Comparison of ENCODE assay signal across 20 mouse cellular contexts in the genomic region with DNA sequence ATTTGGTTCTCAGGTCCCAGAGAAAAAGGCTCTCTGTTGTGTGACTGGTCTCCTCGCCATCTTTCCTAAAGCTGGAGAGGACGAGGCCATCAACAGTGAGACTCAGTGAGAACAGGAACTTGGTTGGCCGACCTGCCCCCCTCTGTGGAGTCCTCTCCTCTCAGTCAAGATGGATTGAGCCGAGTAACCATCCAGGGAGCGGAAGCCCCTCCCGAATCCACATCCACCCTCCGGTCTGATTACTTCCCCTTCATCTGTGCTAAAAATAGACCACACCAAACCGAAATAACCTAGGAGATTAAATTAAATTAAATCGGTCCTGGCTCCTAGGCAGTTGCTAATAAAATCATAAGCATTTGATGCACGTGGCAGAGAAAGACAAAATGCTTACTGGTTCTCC.
DNase-seq lines count a peak whose midpoint lies in the region; ATAC-seq and TF ChIP-seq lines count a peak whose summit lies in the region.
"Had no signal": no experiment of that assay in that cellular context is flagged by ENCODE, and none has a peak within 500 bp of the region (broad histone marks: within the 10 kb centered on the region; RNA-seq: fewer than 3 reads in every experiment).

No protein-coding gene starts in this region.

- H3K36me3 ChIP-seq in heart, embryonic 11.5 days (ENCODE audit: control insufficient read depth, insufficient read depth, low read length): no peaks in the 10 kb centered on the region
- H3K36me3 ChIP-seq in lung, embryonic 14.5 days (ENCODE audit: insufficient read depth): no peaks in the 10 kb centered on the region
- H3K36me3 ChIP-seq in heart, embryonic 15.5 days: no peaks in the 10 kb centered on the region
- no peaks in the 10 kb centered on the region for H3K36me3 ChIP-seq in intestine, postnatal 0 days (ENCODE audit: control insufficient read depth, insufficient read depth)
- H3K36me3 ChIP-seq: forebrain, embryonic 15.5 days; hindbrain, embryonic 10.5 days; liver, embryonic 12.5 days; lung, embryonic 15.5 days had no signal

- H3K4me2 ChIP-seq in heart, embryonic 11.5 days: no peak overlapping the region
- H3K4me2 ChIP-seq in lung, embryonic 14.5 days: no peak overlapping the region
- no peak overlapping the region; the same call in 1 of the 2 replicates for H3K4me2 ChIP-seq in heart, embryonic 15.5 days
- H3K4me2 ChIP-seq in intestine, postnatal 0 days (replicated peaks; ENCODE audit: low read depth): no peak overlapping the region
- H3K4me2 ChIP-seq: forebrain, embryonic 15.5 days; liver, embryonic 12.5 days; lung, embryonic 15.5 days had no signal

- 41% methylated on average over 10 of the region's 10 CpGs for WGBS in heart, embryonic 11.5 days (ENCODE audit: insufficient replicate concordance)
- 42% methylated on average over 10 of the region's 10 CpGs for WGBS in lung, embryonic 14.5 days
- WGBS in heart, embryonic 15.5 days: 32% methylated on average over 10 of the region's 10 CpGs
- 54% methylated on average over 10 of the region's 10 CpGs for WGBS in olfactory bulb, adult 2 months
- WGBS in intestine, postnatal 0 days: 70% methylated on average over 10 of the region's 10 CpGs

- H3K9ac ChIP-seq in heart, embryonic 11.5 days (ENCODE audit: low read depth, low read length): no peak overlapping the region
- H3K9ac ChIP-seq in lung, embryonic 14.5 days: no peak overlapping the region
- H3K9ac ChIP-seq in heart, embryonic 15.5 days: no peak overlapping the region
- H3K9ac ChIP-seq in intestine, postnatal 0 days (ENCODE audit: low read depth, low read length): no peak overlapping the region
- H3K9ac ChIP-seq: forebrain, embryonic 15.5 days; liver, embryonic 12.5 days; lung, embryonic 15.5 days had no signal

- peaks cover 10% of the 10 kb centered on the region; the same call in 1 of the 2 replicates for H3K4me1 ChIP-seq in heart, embryonic 11.5 days (ENCODE audit: control insufficient read depth, insufficient read depth, low read length)
- no peaks in the 10 kb centered on the region; the same call in 1 of the 2 replicates for H3K4me1 ChIP-seq in lung, embryonic 14.5 days (ENCODE audit: insufficient read depth)
- H3K4me1 ChIP-seq in heart, embryonic 15.5 days (replicated peaks): peaks cover 37% of the 10 kb centered on the region
- peaks cover 38% of the 10 kb centered on the region for H3K4me1 ChIP-seq in olfactory bulb, adult 2 months (ENCODE audit: control insufficient read depth, insufficient read depth, low read length)
- no peaks in the 10 kb centered on the region for H3K4me1 ChIP-seq in intestine, postnatal 0 days (replicated peaks; ENCODE audit: control insufficient read depth, insufficient read depth, low read length)
- H3K4me1 ChIP-seq: forebrain, embryonic 15.5 days; liver, embryonic 12.5 days had no signal

- no peak for TF ChIP-seq POLR2A in olfactory bulb, adult 2 months (IDR thresholded peaks at IDR 0.05; ENCODE audit: insufficient read depth, low read depth, low read length)

- no peaks in the 10 kb centered on the region for H3K9me3 ChIP-seq in heart, embryonic 11.5 days (replicated peaks; ENCODE audit: control insufficient read depth, low read length)
- no peaks in the 10 kb centered on the region for H3K9me3 ChIP-seq in lung, embryonic 14.5 days (ENCODE audit: low read depth, low read length)
- no peaks in the 10 kb centered on the region for H3K9me3 ChIP-seq in heart, embryonic 15.5 days (replicated peaks)
- H3K9me3 ChIP-seq in intestine, postnatal 0 days (ENCODE audit: control insufficient read depth): no peaks in the 10 kb centered on the region
- H3K9me3 ChIP-seq: forebrain, embryonic 15.5 days; hindbrain, embryonic 10.5 days; liver, embryonic 12.5 days; lung, embryonic 15.5 days had no signal

- H3K27me3 ChIP-seq in heart, embryonic 11.5 days (ENCODE audit: control insufficient read depth, insufficient read depth, low read length): no peaks in the 10 kb centered on the region
- no peaks in the 10 kb centered on the region for H3K27me3 ChIP-seq in lung, embryonic 14.5 days (ENCODE audit: insufficient read depth, low read length)
- no peaks in the 10 kb centered on the region for H3K27me3 ChIP-seq in heart, embryonic 15.5 days
- no peaks in the 10 kb centered on the region for H3K27me3 ChIP-seq in intestine, postnatal 0 days (replicated peaks; ENCODE audit: control insufficient read depth, insufficient read depth, low read length)
- H3K27me3 ChIP-seq: forebrain, embryonic 15.5 days; liver, embryonic 12.5 days; lung, embryonic 15.5 days; Patski had no signal

- no peak for ATAC-seq in heart, embryonic 11.5 days (replicated peaks; ENCODE audit: insufficient number of reproducible peaks, low FRiP score, low TSS enrichment)
- no peak for ATAC-seq in lung, embryonic 14.5 days (ENCODE audit: insufficient read depth)
- ATAC-seq in heart, embryonic 15.5 days (replicated peaks; ENCODE audit: insufficient number of reproducible peaks, insufficient read depth, low FRiP score, low read depth): no peak
- no peak for ATAC-seq in intestine, postnatal 0 days
- ATAC-seq: activated CD4-positive, CD25-positive, alpha-beta regulatory T cell, adult 4 months; forebrain, embryonic 15.5 days; liver, embryonic 12.5 days; midbrain, embryonic 16.5 days; Patski had no signal

- no peak overlapping the region for H3K4me3 ChIP-seq in heart, embryonic 11.5 days (ENCODE audit: low read depth, low read length)
- H3K4me3 ChIP-seq in lung, embryonic 14.5 days (ENCODE audit: low read depth, low read length): no peak overlapping the region
- no peak overlapping the region for H3K4me3 ChIP-seq in heart, embryonic 15.5 days
- no peak overlapping the region for H3K4me3 ChIP-seq in olfactory bulb, adult 2 months (ENCODE audit: insufficient read depth, low read depth, low read length)
- H3K4me3 ChIP-seq in intestine, postnatal 0 days (ENCODE audit: low read depth, low read length): no peak overlapping the region
- H3K4me3 ChIP-seq: forebrain, embryonic 15.5 days; hindbrain, embryonic 10.5 days; left cerebral cortex, adult 2 months; liver, embryonic 12.5 days; lung, embryonic 15.5 days had no signal

- no peak for TF ChIP-seq CTCF in lung, embryonic 14.5 days (IDR thresholded peaks at IDR 0.05; ENCODE audit: low read depth)
- no peak for TF ChIP-seq CTCF in olfactory bulb, adult 2 months (IDR thresholded peaks at IDR 0.05; ENCODE audit: insufficient read depth, low read depth, low read length)
- no peak for TF ChIP-seq CTCF in intestine, postnatal 0 days (IDR thresholded peaks at IDR 0.05; ENCODE audit: low read depth)

- H3K27ac ChIP-seq in heart, embryonic 11.5 days (ENCODE audit: low read depth, low read length): no peak overlapping the region
- no peak overlapping the region for H3K27ac ChIP-seq in lung, embryonic 14.5 days (ENCODE audit: low read depth)
- peak overlapping the region; percentile 62 for H3K27ac ChIP-seq in heart, embryonic 15.5 days
- H3K27ac ChIP-seq in olfactory bulb, adult 2 months (ENCODE audit: insufficient read depth, low read depth, low read length): peak overlapping the region; percentile 59
- H3K27ac ChIP-seq in intestine, postnatal 0 days (ENCODE audit: low read depth, low read length): no peak overlapping the region
- H3K27ac ChIP-seq: forebrain, embryonic 15.5 days; hindbrain, embryonic 10.5 days; left cerebral cortex, adult 2 months; liver, embryonic 12.5 days; lung, embryonic 15.5 days had no signal

- DNase-seq in heart, adult 11 months: peak; percentile 94
- DNase-seq in lung, embryonic 14.5 days: peak; percentile 10
- no peak for DNase-seq in lung, postnatal 14 days
- no peak for DNase-seq in embryo, embryonic 10 days (ENCODE audit: low spot score)
- DNase-seq: B cell, adult 2 months; cerebellum, adult 9-11 months; kidney, adult 8-10 months; thymus, adult 18-20 months had no signal

Comparison
In these comparisons a context has a peak if more than half of its experiments do, and no peak if none do; other contexts are left out.
1. DNase-seq: peak in heart, adult 11 months (single experiment) and lung, embryonic 14.5 days (single experiment); none in lung, postnatal 14 days (single experiment) and embryo, embryonic 10 days (single experiment).
2. H3K27ac ChIP-seq: peak in heart, embryonic 15.5 days (single experiment) and olfactory bulb, adult 2 months (single experiment); none in heart, embryonic 11.5 days (single experiment), lung, embryonic 14.5 days (single experiment) and intestine, postnatal 0 days (single experiment).